In genomic region chr12:69858847-69859246, GRCm38 (mm10) we compare ENCODE assay signal across 25 mouse cellular contexts. TPM values are rescaled to one million over a fixed set of nuclear protein-coding genes. Genes with fewer than 3 reads are reported as not detected.
DNase-seq lines count a peak whose midpoint lies in the region; ATAC-seq and TF ChIP-seq lines count a peak whose summit lies in the region.
"Had no signal": no experiment of that assay in that cellular context is flagged by ENCODE, and none has a peak within 500 bp of the region (broad histone marks: within the 10 kb centered on the region; RNA-seq: fewer than 3 reads in every experiment).

No protein-coding gene starts in this region.

- H3K9ac ChIP-seq in heart, embryonic 11.5 days (ENCODE audit: low read depth, low read length), result no peak overlapping the region
- H3K9ac ChIP-seq in liver, embryonic 15.5 days, result peak overlapping the region; percentile 23; the same call in 1 of the 2 replicates
- H3K9ac ChIP-seq: embryonic facial prominence, embryonic 12.5 days; hindbrain, embryonic 13.5 days; limb, embryonic 13.5 days; lung, embryonic 15.5 days; midbrain, embryonic 12.5 days; neural tube, embryonic 12.5 days had no signal

- no peak for TF ChIP-seq POLR2A in bone marrow, adult 2 months (IDR thresholded peaks at IDR 0.05; ENCODE audit: borderline replicate concordance, control insufficient read depth, low read depth, low read length)

- no peaks in the 10 kb centered on the region for H3K27me3 ChIP-seq in heart, embryonic 11.5 days (ENCODE audit: control insufficient read depth, insufficient read depth, low read length)
- H3K27me3 ChIP-seq in erythroblast, embryonic 14.5 days (ENCODE audit: control insufficient read depth), result no peaks in the 10 kb centered on the region
- no peaks in the 10 kb centered on the region for H3K27me3 ChIP-seq in liver, embryonic 15.5 days
- H3K27me3 ChIP-seq: CH12.LX; embryonic facial prominence, embryonic 12.5 days; hindbrain, embryonic 13.5 days; limb, embryonic 13.5 days; lung, embryonic 15.5 days; midbrain, embryonic 12.5 days; neural tube, embryonic 12.5 days had no signal

- no peak for DNase-seq in heart, postnatal 36 days
- DNase-seq in frontal cortex, postnatal 36 days (ENCODE audit: low spot score in 2 of 2), result no peak
- DNase-seq in thymus, postnatal 4 days, result no peak
- DNase-seq: adrenal gland, postnatal 25 days; cerebellum, adult 9-10 months; gastrocnemius, adult 2 months; kidney, adult 2 months; kidney, postnatal 10 days; layer of hippocampus, postnatal 36 days; right cerebral cortex, adult 18-20 months; thymus, postnatal 25 days had no signal

- H3K27ac ChIP-seq in heart, embryonic 11.5 days (ENCODE audit: low read depth, low read length), result no peak overlapping the region; the same call in 1 of the 2 replicates
- peak overlapping the region; percentile 61; the same call in 1 of the 2 replicates for H3K27ac ChIP-seq in bone marrow, adult 2 months (ENCODE audit: control insufficient read depth, insufficient read depth, low read depth, low read length, poor library complexity)
- H3K27ac ChIP-seq in liver, embryonic 15.5 days (replicated peaks), result peak overlapping the region; percentile 77
- H3K27ac ChIP-seq: embryonic facial prominence, embryonic 12.5 days; gastrocnemius, adult 2 months; hindbrain, embryonic 13.5 days; limb, embryonic 13.5 days; lung, embryonic 15.5 days; macrophage; midbrain, embryonic 12.5 days; neural tube, embryonic 12.5 days had no signal

- peak overlapping the region; percentile 36 for H3K4me2 ChIP-seq in heart, embryonic 11.5 days
- peak overlapping the region; percentile 51 for H3K4me2 ChIP-seq in liver, embryonic 15.5 days
- H3K4me2 ChIP-seq: embryonic facial prominence, embryonic 12.5 days; hindbrain, embryonic 13.5 days; limb, embryonic 13.5 days; lung, embryonic 15.5 days; midbrain, embryonic 12.5 days; neural tube, embryonic 12.5 days had no signal

- H3K4me1 ChIP-seq in heart, embryonic 11.5 days (ENCODE audit: control insufficient read depth, insufficient read depth, low read length), result peaks cover 7% of the 10 kb centered on the region
- peaks cover 3% of the 10 kb centered on the region; the same call in 1 of the 2 replicates for H3K4me1 ChIP-seq in bone marrow, adult 2 months (ENCODE audit: control insufficient read depth, insufficient read depth, low read length)
- peaks cover 69% of the 10 kb centered on the region for H3K4me1 ChIP-seq in erythroblast, embryonic 14.5 days (ENCODE audit: control insufficient read depth)
- H3K4me1 ChIP-seq in liver, embryonic 15.5 days (replicated peaks), result peaks cover 45% of the 10 kb centered on the region
- H3K4me1 ChIP-seq: embryonic facial prominence, embryonic 12.5 days; hindbrain, embryonic 13.5 days; lung, embryonic 15.5 days; midbrain, embryonic 12.5 days; neural tube, embryonic 12.5 days had no signal

- no peak for TF ChIP-seq CTCF in bone marrow, adult 2 months (IDR thresholded peaks at IDR 0.05; ENCODE audit: control insufficient read depth, insufficient read depth, low read length)

- H3K4me3 ChIP-seq in heart, embryonic 11.5 days (ENCODE audit: low read depth, low read length), result no peak overlapping the region
- H3K4me3 ChIP-seq in bone marrow, adult 2 months (replicated peaks; ENCODE audit: control insufficient read depth, low read depth, low read length), result no peak overlapping the region
- peak overlapping the region; percentile 7 for H3K4me3 ChIP-seq in erythroblast, embryonic 14.5 days (replicated peaks)
- H3K4me3 ChIP-seq in liver, embryonic 15.5 days (replicated peaks), result 0 out of 2 replicates have a peak overlapping the region, but pooled peaks have one; percentile 0
- H3K4me3 ChIP-seq: embryonic facial prominence, embryonic 12.5 days; gastrocnemius, adult 2 months; hindbrain, embryonic 13.5 days; limb, embryonic 13.5 days; lung, embryonic 15.5 days; midbrain, embryonic 12.5 days; neural tube, embryonic 12.5 days had no signal

- no peaks in the 10 kb centered on the region; the same call in 1 of the 2 replicates for H3K36me3 ChIP-seq in heart, embryonic 11.5 days (ENCODE audit: control insufficient read depth, insufficient read depth, low read length)
- H3K36me3 ChIP-seq in erythroblast, embryonic 14.5 days (ENCODE audit: control insufficient read depth), result peaks cover 72% of the 10 kb centered on the region
- H3K36me3 ChIP-seq in liver, embryonic 15.5 days (replicated peaks), result peaks cover 30% of the 10 kb centered on the region

- intact Hi-C loops in heart, postnatal 36 days (cut with DNase I), result no loop called here

- no peaks in the 10 kb centered on the region for H3K9me3 ChIP-seq in heart, embryonic 11.5 days (replicated peaks; ENCODE audit: control insufficient read depth, low read length)
- H3K9me3 ChIP-seq in erythroblast, embryonic 14.5 days (ENCODE audit: control insufficient read depth, low read length), result no peaks in the 10 kb centered on the region
- H3K9me3 ChIP-seq in liver, embryonic 15.5 days (replicated peaks), result no peaks in the 10 kb centered on the region
- H3K9me3 ChIP-seq: embryonic facial prominence, embryonic 12.5 days; hindbrain, embryonic 13.5 days; limb, embryonic 13.5 days; lung, embryonic 15.5 days; midbrain, embryonic 12.5 days; neural tube, embryonic 12.5 days had no signal

- 0 out of 2 replicates have a peak, but pooled peaks have one; percentile 59 for ATAC-seq in heart, embryonic 11.5 days (replicated peaks; ENCODE audit: insufficient number of reproducible peaks, low FRiP score, low TSS enrichment)
- peak; percentile 80 for ATAC-seq in liver, embryonic 15.5 days (ENCODE audit: insufficient read depth)
- ATAC-seq in activated CD4-positive, CD25-positive, alpha-beta regulatory T cell, adult 4 months, result no peak
- ATAC-seq: inflammation-experienced regulatory T-cells, adult 6 months had no signal

- WGBS in heart, embryonic 11.5 days (ENCODE audit: insufficient replicate concordance), result 30% methylated on average over 4 of the region's 4 CpGs
- 59% methylated on average over 4 of the region's 4 CpGs for WGBS in bone marrow, adult 2 months
- 45% methylated on average over 4 of the region's 4 CpGs for WGBS in liver, embryonic 15.5 days (ENCODE audit: insufficient replicate concordance)

RNA-seq across cellular contexts. Expression of gene Atl1, which starts 33.6 kb away (rescaled TPM):
- polyA plus RNA-seq in heart, embryonic 11.5 days (2014; fragmentation: Nextera tagmentation; extraction: Ambion mirVana), result 6.2 and 8.6 TPM in 2 replicates
- 1 to 10 TPM; 4.3 to 4.7 TPM for total RNA-seq in heart, postnatal 36 days (2021)
- polyA plus RNA-seq in bone marrow, adult 2 months (2011; ENCODE audit: insufficient read depth, insufficient read length, low replicate concordance, missing spikeins), result 0.50 and 2.7 TPM in 2 replicates
- 0.07 and 0.21 TPM in 2 replicates for polyA plus RNA-seq in erythroblast, embryonic 14.5 days (2012)
- polyA plus RNA-seq in liver, embryonic 15.5 days (2015; fragmentation: Nextera tagmentation; extraction: Ambion mirVana), result 0.91 and 1.5 TPM in 2 replicates
- under 1 TPM in 1 of 2 experiments, not detected in 1; 0.91 TPM for polyA plus RNA-seq in activated CD4-positive, CD25-positive, alpha-beta regulatory T cell, adult 4 months (2017; shearing (Covaris generic))

RNA-seq across cellular contexts. Expression of gene Map4k5, which starts 34.2 kb away (rescaled TPM):
- 32.6 and 35.8 TPM in 2 replicates for polyA plus RNA-seq in heart, embryonic 11.5 days (2014; fragmentation: Nextera tagmentation; extraction: Ambion mirVana)
- total RNA-seq in heart, postnatal 36 days (2021), result 10 to 100 TPM; 22.4 to 24.3 TPM
- polyA plus RNA-seq in bone marrow, adult 2 months (2011; ENCODE audit: insufficient read depth, insufficient read length, low replicate concordance, missing spikeins), result 21.5 and 25.7 TPM in 2 replicates
- 1.2 and 2.0 TPM in 2 replicates for polyA plus RNA-seq in erythroblast, embryonic 14.5 days (2012)
- 25.9 and 28.3 TPM in 2 replicates for polyA plus RNA-seq in liver, embryonic 15.5 days (2015; fragmentation: Nextera tagmentation; extraction: Ambion mirVana)
- polyA plus RNA-seq in activated CD4-positive, CD25-positive, alpha-beta regulatory T cell, adult 4 months (2017; shearing (Covaris generic)), result 1 to 10 TPM; 2.9 to 3.3 TPM

Comparison
In these comparisons a context has a peak if more than half of its experiments do, and no peak if none do; other contexts are left out.
1. H3K4me3 ChIP-seq: peak in erythroblast, embryonic 14.5 days (single experiment) and liver, embryonic 15.5 days (single experiment); none in heart, embryonic 11.5 days (single experiment) and bone marrow, adult 2 months (single experiment).